Comparison of ENCODE assay signal across 10 mouse cellular contexts in genomic region chr17:86814320-86814719, GRCm38 (mm10).
DNase-seq lines count a peak whose midpoint lies in the region; ATAC-seq and TF ChIP-seq lines count a peak whose summit lies in the region.
"Had no signal": no experiment of that assay in that cellular context is flagged by ENCODE, and none has a peak within 500 bp of the region (broad histone marks: within the 10 kb centered on the region; RNA-seq: fewer than 3 reads in every experiment).

No protein-coding gene starts in this region.

- WGBS in forebrain, postnatal 0 days = 55% methylated on average over 1 of the region's 1 CpGs

- DNase-seq in layer of hippocampus, adult 2 months (ENCODE audit: low spot score in 2 of 2) = no peak
- no peak for DNase-seq in layer of hippocampus, postnatal 14 days (ENCODE audit: low spot score in 2 of 2)
- peak; percentile 22 for DNase-seq in adipocyte (ENCODE audit: low spot score)
- DNase-seq in heart, postnatal 4 days = peak; percentile 46
- peak; percentile 61 to 67 for DNase-seq in lung, postnatal 4 days
- DNase-seq in gastrocnemius, adult 8-10 months (ENCODE audit: low spot score in 2 of 2) = no peak
- no peak for DNase-seq in forebrain, postnatal 0 days
- DNase-seq in neural tube, embryonic 10.5 days (ENCODE audit: extremely low spot score, low spot score) = no peak
- DNase-seq: right cerebral cortex, postnatal 4 days had no signal

- H3K36me3 ChIP-seq in forebrain, postnatal 0 days (ENCODE audit: insufficient read depth) = no peaks in the 10 kb centered on the region
- H3K36me3 ChIP-seq: midbrain, embryonic 13.5 days had no signal

- no peaks in the 10 kb centered on the region for H3K9me3 ChIP-seq in forebrain, postnatal 0 days (ENCODE audit: low read length)
- H3K9me3 ChIP-seq: midbrain, embryonic 13.5 days had no signal

- 0 out of 2 replicates have a peak overlapping the region, but pooled peaks have one; percentile 7 for H3K27ac ChIP-seq in layer of hippocampus, adult 2 months
- no peak overlapping the region for H3K27ac ChIP-seq in forebrain, postnatal 0 days (ENCODE audit: low read depth, low read length)
- H3K27ac ChIP-seq: midbrain, embryonic 13.5 days had no signal

- H3K9ac ChIP-seq in forebrain, postnatal 0 days = no peak overlapping the region
- H3K9ac ChIP-seq: midbrain, embryonic 13.5 days had no signal

- H3K4me2 ChIP-seq in forebrain, postnatal 0 days (ENCODE audit: low read depth) = no peak overlapping the region
- H3K4me2 ChIP-seq: midbrain, embryonic 13.5 days had no signal

- H3K4me1 ChIP-seq in forebrain, postnatal 0 days (ENCODE audit: insufficient read depth) = no peaks in the 10 kb centered on the region

- H3K27me3 ChIP-seq in forebrain, postnatal 0 days (ENCODE audit: insufficient read depth, low read length) = no peaks in the 10 kb centered on the region
- H3K27me3 ChIP-seq: midbrain, embryonic 13.5 days had no signal

- no peak overlapping the region for H3K4me3 ChIP-seq in layer of hippocampus, adult 2 months
- H3K4me3 ChIP-seq in forebrain, postnatal 0 days (ENCODE audit: low read depth, low read length) = no peak overlapping the region
- H3K4me3 ChIP-seq: midbrain, embryonic 13.5 days had no signal

- TF ChIP-seq CTCF in layer of hippocampus, adult 2 months (conservative IDR thresholded peaks at IDR 0.05) = no peak
- TF ChIP-seq CTCF in forebrain, postnatal 0 days (IDR thresholded peaks at IDR 0.05; ENCODE audit: low read depth) = no peak

- no peak for ATAC-seq in forebrain, postnatal 0 days
- ATAC-seq: midbrain, embryonic 13.5 days had no signal

Comparison
In these comparisons a context has a peak if more than half of its experiments do, and no peak if none do; other contexts are left out.
1. DNase-seq: peak in adipocyte (single experiment), heart, postnatal 4 days (single experiment) and lung, postnatal 4 days (2 of 2); none in layer of hippocampus, adult 2 months (0 of 2), layer of hippocampus, postnatal 14 days (0 of 2), gastrocnemius, adult 8-10 months (0 of 2), forebrain, postnatal 0 days (single experiment) and neural tube, embryonic 10.5 days (single experiment).